Mouse (Mus musculus) lung, postnatal 0 days (tissue): ENCODE results near the gene Gmppa.

ENCODE experiments used
- CTCF ChIP-seq: IDR thresholded peaks from 2 replicates; pipeline ENCODE4 v1.5.1; 2016; ENCODE audit warnings: antibody characterized with exemption, mild to moderate bottlenecking
- EP300 ChIP-seq: IDR thresholded peaks from 2 replicates; pipeline ENCODE4 v1.6.1; 2016; ENCODE audit warnings: antibody characterized with exemption, mild to moderate bottlenecking, control low read depth

GRCm38 (mm10) chr1:75455433-75455832, 19.7 kb downstream of the Gmppa start:
- TF ChIP-seq CTCF (no peak), EP300 (no peak)
